Comparison of ENCODE assay signal across 14 mouse cellular contexts in the genomic region with DNA sequence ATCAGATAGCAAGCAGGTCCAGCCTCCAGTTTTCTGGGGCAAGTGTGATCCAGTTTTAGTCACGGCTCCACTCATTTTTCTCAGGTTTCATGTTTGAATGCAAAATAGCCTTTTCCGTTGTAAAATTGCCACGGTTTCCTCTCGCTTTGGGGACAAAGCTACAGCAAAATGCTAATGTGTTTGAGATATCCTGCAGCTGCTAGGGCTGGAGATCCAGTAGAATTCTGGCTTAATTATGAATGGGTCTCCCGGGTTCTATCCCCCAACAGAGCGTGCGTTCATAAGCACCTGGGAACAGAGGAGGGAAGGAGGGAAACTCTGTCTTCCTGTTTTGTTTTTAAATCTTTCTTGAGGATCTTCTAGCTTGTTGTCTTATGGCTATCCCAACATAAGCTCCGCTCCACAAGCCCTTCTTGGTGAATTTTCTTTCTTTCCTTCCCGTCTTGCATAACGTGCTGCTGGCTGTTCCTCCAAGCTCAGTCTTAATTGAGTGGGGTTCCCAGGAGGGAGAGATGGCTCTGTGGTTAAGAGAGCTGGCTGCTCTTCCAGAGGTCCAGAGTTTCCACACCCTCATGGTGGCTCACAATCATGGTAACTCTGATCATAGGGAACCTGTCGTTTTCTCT. TPM values are rescaled to one million over a fixed set of nuclear protein-coding genes. Genes with fewer than 3 reads are reported as not detected.
DNase-seq lines count a peak whose midpoint lies in the region; ATAC-seq and TF ChIP-seq lines count a peak whose summit lies in the region.
"Had no signal": no experiment of that assay in that cellular context is flagged by ENCODE, and none has a peak within 500 bp of the region (broad histone marks: within the 10 kb centered on the region; RNA-seq: fewer than 3 reads in every experiment).

No protein-coding gene starts in this region.

- H3K36me3 ChIP-seq in kidney, embryonic 15.5 days: no peaks in the 10 kb centered on the region
- no peaks in the 10 kb centered on the region for H3K36me3 ChIP-seq in lung, embryonic 16.5 days (ENCODE audit: control insufficient read depth, insufficient read depth, low read length)
- H3K36me3 ChIP-seq: limb, embryonic 13.5 days; midbrain, embryonic 12.5 days; neural tube, embryonic 12.5 days had no signal

- peak overlapping the region; percentile 14; the same call in 1 of the 2 replicates for H3K4me2 ChIP-seq in kidney, embryonic 15.5 days
- H3K4me2 ChIP-seq in lung, embryonic 16.5 days (ENCODE audit: low read depth, low read length): peak overlapping the region; percentile 36
- H3K4me2 ChIP-seq: limb, embryonic 13.5 days; midbrain, embryonic 12.5 days; neural tube, embryonic 12.5 days had no signal

- no peaks in the 10 kb centered on the region for H3K9me3 ChIP-seq in kidney, embryonic 15.5 days (replicated peaks)
- no peaks in the 10 kb centered on the region for H3K9me3 ChIP-seq in lung, embryonic 16.5 days (ENCODE audit: control insufficient read depth, low read length)
- H3K9me3 ChIP-seq: limb, embryonic 13.5 days; midbrain, embryonic 12.5 days; neural tube, embryonic 12.5 days had no signal

- TF ChIP-seq CTCF in gastrocnemius, adult 2 months (IDR thresholded peaks at IDR 0.05): no peak

- H3K27me3 ChIP-seq in kidney, embryonic 15.5 days: no peaks in the 10 kb centered on the region
- H3K27me3 ChIP-seq in lung, embryonic 16.5 days (ENCODE audit: control insufficient read depth, insufficient read depth, low read depth, low read length): no peaks in the 10 kb centered on the region
- H3K27me3 ChIP-seq: limb, embryonic 13.5 days; midbrain, embryonic 12.5 days; neural tube, embryonic 12.5 days had no signal

- H3K4me3 ChIP-seq in kidney, embryonic 15.5 days (replicated peaks): no peak overlapping the region
- H3K4me3 ChIP-seq in gastrocnemius, adult 2 months: peak overlapping the region; percentile 55
- H3K4me3 ChIP-seq in lung, embryonic 16.5 days (ENCODE audit: low read length): 0 out of 2 replicates have a peak overlapping the region, but pooled peaks have one; percentile 3
- H3K4me3 ChIP-seq: limb, embryonic 13.5 days; midbrain, embryonic 12.5 days; neural tube, embryonic 12.5 days had no signal

- intact Hi-C loops in gastrocnemius, adult 2 months (cut with DNase I): loop anchor here (5.0 kb wide), 2 partner anchors 75 to 110 kb away; no protein-coding TSS in a partner anchor

- H3K27ac ChIP-seq in kidney, embryonic 15.5 days: no peak overlapping the region
- H3K27ac ChIP-seq in gastrocnemius, adult 2 months: peak overlapping the region; percentile 87
- H3K27ac ChIP-seq in lung, embryonic 16.5 days (ENCODE audit: low read length): peak overlapping the region; percentile 76
- H3K27ac ChIP-seq: limb, embryonic 13.5 days; midbrain, embryonic 12.5 days; neural tube, embryonic 12.5 days had no signal

- WGBS in kidney, embryonic 15.5 days: 61% methylated on average over 11 of the region's 11 CpGs
- WGBS in lung, embryonic 16.5 days: 44% methylated on average over 11 of the region's 11 CpGs

- no peak for DNase-seq in kidney, postnatal 4 days
- DNase-seq in 416B (ENCODE audit: low read depth): peak; percentile 50
- peak; percentile 35 for DNase-seq in gastrocnemius, adult 2 months
- DNase-seq in spleen, adult 12 weeks (ENCODE audit: low spot score): no peak
- no peak for DNase-seq in spleen, postnatal 36 days (ENCODE audit: low spot score in 2 of 2)
- DNase-seq: adrenal gland, postnatal 36 days; cerebellum, adult 9-11 months had no signal

- H3K9ac ChIP-seq in kidney, embryonic 15.5 days: no peak overlapping the region
- H3K9ac ChIP-seq in lung, embryonic 16.5 days (ENCODE audit: low read length): no peak overlapping the region
- H3K9ac ChIP-seq: limb, embryonic 13.5 days; midbrain, embryonic 12.5 days; neural tube, embryonic 12.5 days had no signal

- H3K4me1 ChIP-seq in kidney, embryonic 15.5 days: peaks cover 35% of the 10 kb centered on the region
- H3K4me1 ChIP-seq in lung, embryonic 16.5 days (replicated peaks; ENCODE audit: control insufficient read depth, insufficient read depth, low read length): peaks cover 19% of the 10 kb centered on the region
- H3K4me1 ChIP-seq: midbrain, embryonic 12.5 days had no signal

- no peak for ATAC-seq in kidney, embryonic 15.5 days (replicated peaks; ENCODE audit: low FRiP score)
- peak; percentile 66 for ATAC-seq in lung, embryonic 16.5 days (ENCODE audit: low read depth)
- ATAC-seq in activated CD4-positive, CD25-positive, alpha-beta regulatory T cell, adult 4 months: no peak
- ATAC-seq: inflammation-experienced regulatory T-cells, adult 6 months had no signal

RNA-seq across cellular contexts. Expression of gene Il12a, which starts 2.3 kb away (rescaled TPM):
- polyA plus RNA-seq in kidney, embryonic 15.5 days (2015; fragmentation: Nextera tagmentation; extraction: Ambion mirVana): 0.37 and 0.40 TPM in 2 replicates
- total RNA-seq in gastrocnemius, adult 2 months (2021): 1 to 10 TPM; 4.1 to 4.8 TPM
- 0.33 TPM in 2 replicates for polyA plus RNA-seq in lung, embryonic 16.5 days (2015; fragmentation: Nextera tagmentation; extraction: Ambion mirVana)
- polyA plus RNA-seq in activated CD4-positive, CD25-positive, alpha-beta regulatory T cell, adult 4 months (2017; shearing (Covaris generic)): not detected
- polyA plus RNA-seq: midbrain, embryonic 12.5 days had no signal

Comparison
In these comparisons a context has a peak if more than half of its experiments do, and no peak if none do; other contexts are left out.
1. DNase-seq: peak in 416B (single experiment) and gastrocnemius, adult 2 months (single experiment); none in kidney, postnatal 4 days (0 of 2), spleen, adult 12 weeks (single experiment) and spleen, postnatal 36 days (0 of 2).